Mouse (Mus musculus) C2C12 (cell line): ENCODE results near the gene Ahrr.

ENCODE experiments used
- CEBPB ChIP-seq: IDR thresholded peaks from one replicate; pipeline ENCODE4 v1.6.1; 2011; ENCODE audit warnings: low read depth, mild to moderate bottlenecking, control low read depth, moderate library complexity
- CTCF ChIP-seq: IDR thresholded peaks from one replicate; pipeline ENCODE4 v1.5.1; 2011; ENCODE audit not compliant: control insufficient read depth, insufficient read depth, insufficient read length
- FOSL1 ChIP-seq: IDR thresholded peaks from one replicate; pipeline ENCODE4 v1.8.0; 2011; ENCODE audit warnings: mild to moderate bottlenecking, low read length; ENCODE audit not compliant: poor library complexity, insufficient read depth, severe bottlenecking
- MAX ChIP-seq: IDR thresholded peaks from one replicate; pipeline ENCODE4 v1.6.1; 2011; ENCODE audit warnings: mild to moderate bottlenecking, control low read depth
- MYOD1 ChIP-seq: IDR thresholded peaks from one replicate; pipeline ENCODE4 v1.6.1; 2011; ENCODE audit warnings: low read depth; ENCODE audit not compliant: control insufficient read depth, insufficient read length
- MYOG ChIP-seq: IDR thresholded peaks from one replicate; pipeline ENCODE4 v1.6.1; 2011; ENCODE audit not compliant: control insufficient read depth, insufficient read length; ENCODE audit errors: extremely low read depth
- USF1 ChIP-seq: IDR thresholded peaks from one replicate; pipeline ENCODE4 v1.6.1; 2011; ENCODE audit warnings: low read depth, mild to moderate bottlenecking, control low read depth, moderate library complexity

DNA sequence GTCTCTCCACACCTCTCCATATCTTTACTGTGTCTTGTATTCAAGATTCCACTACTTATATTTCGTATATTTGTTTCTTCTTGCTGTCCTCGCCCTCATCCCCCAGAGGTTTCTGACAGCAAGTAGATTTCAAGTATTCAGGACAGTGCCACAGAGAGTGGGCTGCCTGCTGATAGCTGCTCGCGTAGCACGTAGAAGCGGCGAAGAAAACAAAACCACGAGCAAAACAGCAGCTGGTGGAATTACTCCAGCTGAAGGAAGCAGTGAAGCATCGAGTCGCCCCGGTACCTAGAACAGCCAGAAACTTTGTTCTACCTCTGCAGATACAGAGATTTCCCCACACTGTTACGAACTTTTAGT, 83.2 kb downstream of the Ahrr start:
- TF ChIP-seq MAX, result no peak
- TF ChIP-seq CTCF, result no peak
- no peak for TF ChIP-seq MYOG
- no peak for TF ChIP-seq USF1
- no peak for TF ChIP-seq FOSL1
- no peak for TF ChIP-seq MYOD1
- no peak for TF ChIP-seq CEBPB
